Mouse (Mus musculus) ES-E14 (cell line): Measurements from ENCODE around the gene Magi2.

Experiments
- CHD2 ChIP-seq: IDR thresholded peaks from 2 replicates; pipeline ENCODE4 v1.6.1; 2014; ENCODE audit warnings: mild to moderate bottlenecking, low read depth, low read length, inconsistent platforms
- HCFC1 ChIP-seq: IDR thresholded peaks from 2 replicates; pipeline ENCODE4 v1.6.1; 2012; ENCODE audit warnings: low read length, inconsistent platforms, borderline replicate concordance; ENCODE audit not compliant: insufficient read depth
- MAFK ChIP-seq: IDR thresholded peaks from 2 replicates; pipeline ENCODE4 v1.6.1; 2014; ENCODE audit warnings: mild to moderate bottlenecking, low read depth, low read length, inconsistent platforms; ENCODE audit not compliant: insufficient read depth
- ZC3H11A ChIP-seq: IDR thresholded peaks from 2 replicates; pipeline ENCODE4 v1.6.1; 2012; ENCODE audit warnings: low read depth, mild to moderate bottlenecking, inconsistent platforms, low read length, borderline replicate concordance
- ZNF384 ChIP-seq: IDR thresholded peaks from 2 replicates; pipeline ENCODE4 v1.6.1; 2012; ENCODE audit warnings: low read depth, low read length, inconsistent platforms

DNA sequence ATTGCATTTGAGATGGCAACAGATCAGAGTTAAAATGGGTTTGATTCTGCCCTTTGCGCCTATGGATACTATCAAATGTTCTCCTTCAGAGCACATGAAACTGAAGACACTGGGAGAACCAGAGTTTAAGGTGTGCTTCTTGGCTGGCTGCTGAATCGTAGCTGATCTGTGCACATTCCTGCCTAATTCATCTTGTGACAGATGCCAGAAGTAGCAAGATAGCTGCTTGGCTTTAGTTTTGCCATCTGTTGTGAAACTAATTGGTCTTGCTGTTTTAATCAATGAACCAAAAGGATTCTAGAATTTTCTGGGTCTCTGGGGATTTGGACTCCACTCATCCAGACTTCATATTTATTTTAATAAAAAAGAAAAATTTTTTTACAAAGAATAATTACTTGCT is 553.2 kb downstream of the Magi2 start:
- TF ChIP-seq MAFK (no peak), ZNF384 (no peak), HCFC1 (no peak), ZC3H11A (no peak), CHD2 (no peak)
